In the genomic region with DNA sequence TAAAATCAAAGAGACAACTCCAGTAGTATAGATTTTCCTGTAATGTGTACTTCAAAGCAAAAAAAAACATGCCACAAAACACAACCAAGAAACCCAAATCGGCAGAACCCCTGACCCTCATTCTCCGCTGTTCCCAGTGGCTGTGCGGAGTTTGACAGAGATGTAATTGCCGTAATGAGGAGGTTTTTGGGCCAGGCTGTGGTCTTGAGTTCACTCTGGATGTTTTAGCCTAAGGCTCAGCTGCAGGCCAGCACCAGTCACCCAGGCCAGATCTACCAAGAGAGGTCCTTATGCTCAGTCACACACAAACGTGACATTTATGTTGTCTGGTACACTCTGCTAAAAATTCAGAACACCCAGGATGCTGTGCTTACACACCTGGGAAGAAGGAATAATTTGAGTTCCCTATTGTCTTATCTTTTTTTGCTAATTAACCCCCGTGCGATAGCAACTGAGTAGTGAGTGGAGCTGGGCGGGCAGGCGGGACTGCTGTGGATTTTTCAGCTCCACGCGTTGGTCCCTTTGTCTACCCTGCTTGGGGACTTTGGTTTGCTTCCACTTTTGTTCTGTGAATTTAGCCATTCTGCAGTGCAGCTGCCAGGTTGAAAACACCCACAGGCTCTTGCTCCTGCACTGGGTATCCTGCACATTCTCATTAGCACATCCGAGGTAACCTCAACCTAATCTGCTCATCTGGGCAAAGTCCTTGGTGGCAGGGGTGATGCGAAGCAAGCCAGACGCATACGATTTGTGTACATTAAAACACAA, we compare ENCODE assay signal across 19 mouse cellular contexts.
A peak's percentile ranks its signal among the peaks of the same experiment; 100 is the strongest.
DNase-seq lines count a peak whose midpoint lies in the region; ATAC-seq lines count a peak whose summit lies in the region.
"Had no signal": no experiment of that assay in that cellular context is flagged by ENCODE, and none has a peak within 500 bp of the region (broad histone marks: within the 10 kb centered on the region; RNA-seq: fewer than 3 reads in every experiment).

No protein-coding gene starts in this region.

- no peaks in the 10 kb centered on the region; the same call in 1 of the 2 replicates for H3K36me3 ChIP-seq in midbrain, embryonic 13.5 days
- H3K36me3 ChIP-seq in midbrain, embryonic 11.5 days (ENCODE audit: control insufficient read depth, insufficient read depth, low read length): no peaks in the 10 kb centered on the region
- H3K36me3 ChIP-seq in forebrain, embryonic 15.5 days: no peaks in the 10 kb centered on the region
- no peaks in the 10 kb centered on the region for H3K36me3 ChIP-seq in midbrain, embryonic 15.5 days (replicated peaks)
- H3K36me3 ChIP-seq: heart, embryonic 10.5 days; limb, embryonic 10.5 days had no signal

- peaks cover 60% of the 10 kb centered on the region for H3K4me1 ChIP-seq in midbrain, embryonic 13.5 days (replicated peaks)
- H3K4me1 ChIP-seq in midbrain, embryonic 11.5 days (ENCODE audit: control insufficient read depth, insufficient read depth, low read length): peaks cover 9% of the 10 kb centered on the region
- peaks cover 32% of the 10 kb centered on the region for H3K4me1 ChIP-seq in forebrain, embryonic 15.5 days
- peaks cover 39% of the 10 kb centered on the region for H3K4me1 ChIP-seq in midbrain, embryonic 15.5 days

- ATAC-seq in midbrain, embryonic 13.5 days: peak; percentile 22
- ATAC-seq in midbrain, embryonic 11.5 days (ENCODE audit: low FRiP score): no peak
- ATAC-seq in forebrain, embryonic 15.5 days (replicated peaks): no peak
- peak; percentile 48 for ATAC-seq in midbrain, embryonic 15.5 days (replicated peaks)
- ATAC-seq: inflammation-experienced regulatory T-cells, adult 6 months; Patski had no signal

- no peak overlapping the region for H3K4me2 ChIP-seq in midbrain, embryonic 13.5 days (replicated peaks)
- no peak overlapping the region for H3K4me2 ChIP-seq in midbrain, embryonic 11.5 days
- H3K4me2 ChIP-seq in forebrain, embryonic 15.5 days (replicated peaks): no peak overlapping the region
- H3K4me2 ChIP-seq in midbrain, embryonic 15.5 days: no peak overlapping the region
- H3K4me2 ChIP-seq: embryonic facial prominence, embryonic 13.5 days had no signal

- WGBS in midbrain, embryonic 13.5 days: 53% methylated on average over 15 of the region's 15 CpGs
- 78% methylated on average over 15 of the region's 15 CpGs for WGBS in midbrain, embryonic 11.5 days
- 51% methylated on average over 15 of the region's 15 CpGs for WGBS in forebrain, embryonic 15.5 days
- WGBS in midbrain, embryonic 15.5 days: 46% methylated on average over 15 of the region's 15 CpGs

- H3K9ac ChIP-seq in midbrain, embryonic 13.5 days (replicated peaks): no peak overlapping the region
- no peak overlapping the region for H3K9ac ChIP-seq in midbrain, embryonic 11.5 days (ENCODE audit: low read length)
- H3K9ac ChIP-seq in forebrain, embryonic 15.5 days (replicated peaks): no peak overlapping the region
- H3K9ac ChIP-seq in midbrain, embryonic 15.5 days: peak overlapping the region; percentile 8; the same call in 1 of the 2 replicates
- H3K9ac ChIP-seq: embryonic facial prominence, embryonic 13.5 days; liver, postnatal 0 days had no signal

- H3K9me3 ChIP-seq in midbrain, embryonic 13.5 days: no peaks in the 10 kb centered on the region
- no peaks in the 10 kb centered on the region for H3K9me3 ChIP-seq in midbrain, embryonic 11.5 days (ENCODE audit: control insufficient read depth, low read length)
- H3K9me3 ChIP-seq in forebrain, embryonic 15.5 days: no peaks in the 10 kb centered on the region
- H3K9me3 ChIP-seq in midbrain, embryonic 15.5 days: no peaks in the 10 kb centered on the region
- H3K9me3 ChIP-seq: embryonic facial prominence, embryonic 13.5 days; heart, embryonic 10.5 days; limb, embryonic 10.5 days had no signal

- H3K27ac ChIP-seq in midbrain, embryonic 13.5 days: peak overlapping the region; percentile 52
- no peak overlapping the region for H3K27ac ChIP-seq in midbrain, embryonic 11.5 days (ENCODE audit: low read depth, low read length)
- peak overlapping the region; percentile 41; the same call in 1 of the 2 replicates for H3K27ac ChIP-seq in forebrain, embryonic 15.5 days (replicated peaks)
- H3K27ac ChIP-seq in midbrain, embryonic 15.5 days: peak overlapping the region; percentile 64
- H3K27ac ChIP-seq: embryonic facial prominence, embryonic 13.5 days had no signal

- DNase-seq in midbrain, embryonic 11.5 days (ENCODE audit: low spot score, missing footprints): no peak
- no peak for DNase-seq in heart, postnatal 25 days (ENCODE audit: low spot score)
- no peak for DNase-seq in lung, postnatal 10 days
- DNase-seq in kidney, adult 8-10 months: no peak
- DNase-seq: adrenal gland, adult 8-10 months; cerebellum, postnatal 10 days; kidney, adult 9 months; kidney, postnatal 36 days; liver, postnatal 0 days; lung, postnatal 14 days; thymus, adult 2 months had no signal

- intact Hi-C loops in heart, postnatal 25 days (cut with DNase I): no loop called here

- no peak overlapping the region for H3K4me3 ChIP-seq in midbrain, embryonic 13.5 days (replicated peaks)
- no peak overlapping the region for H3K4me3 ChIP-seq in midbrain, embryonic 11.5 days (ENCODE audit: low read depth, low read length)
- no peak overlapping the region for H3K4me3 ChIP-seq in forebrain, embryonic 15.5 days
- no peak overlapping the region for H3K4me3 ChIP-seq in midbrain, embryonic 15.5 days
- H3K4me3 ChIP-seq: embryonic facial prominence, embryonic 13.5 days; heart, embryonic 10.5 days; limb, embryonic 10.5 days had no signal

- no peaks in the 10 kb centered on the region for H3K27me3 ChIP-seq in midbrain, embryonic 13.5 days
- H3K27me3 ChIP-seq in midbrain, embryonic 11.5 days (ENCODE audit: control insufficient read depth, insufficient read depth, low read length): no peaks in the 10 kb centered on the region
- no peaks in the 10 kb centered on the region for H3K27me3 ChIP-seq in forebrain, embryonic 15.5 days
- no peaks in the 10 kb centered on the region for H3K27me3 ChIP-seq in midbrain, embryonic 15.5 days (replicated peaks)
- H3K27me3 ChIP-seq: embryonic facial prominence, embryonic 13.5 days; Patski had no signal

Comparison
In these comparisons a context has a peak if more than half of its experiments do, and no peak if none do; other contexts are left out.
1. ATAC-seq: peak in midbrain, embryonic 13.5 days (single experiment) and midbrain, embryonic 15.5 days (single experiment); none in midbrain, embryonic 11.5 days (single experiment) and forebrain, embryonic 15.5 days (single experiment).